Mouse (Mus musculus): Measurements from ENCODE around the gene A630095N17Rik. TPM values are rescaled to one million over a fixed set of nuclear protein-coding genes. Genes with fewer than 3 reads are reported as not detected.
A peak's percentile ranks its signal among the peaks of the same experiment; 100 is the strongest.

The A630095N17Rik gene
- polyA plus RNA-seq (2014; fragmentation: Nextera tagmentation; extraction: Ambion mirVana) = not detected in 2 replicates

GRCm38 (mm10) chr1:75231664-75232152 lies at the start of gene A630095N17Rik:
Gene A630095N17Rik, minus strand, starts transcription at chr1:75232102.
- H3K4me2 ChIP-seq (ENCODE audit: low read length) = no peak within 1 kb of the TSS
- WGBS = 83% methylated on average over 5 of the region's 5 CpGs
- H3K4me1 ChIP-seq (ENCODE audit: control insufficient read depth, insufficient read depth, low read length) = no peaks in the 10 kb centered on the region

DNA sequence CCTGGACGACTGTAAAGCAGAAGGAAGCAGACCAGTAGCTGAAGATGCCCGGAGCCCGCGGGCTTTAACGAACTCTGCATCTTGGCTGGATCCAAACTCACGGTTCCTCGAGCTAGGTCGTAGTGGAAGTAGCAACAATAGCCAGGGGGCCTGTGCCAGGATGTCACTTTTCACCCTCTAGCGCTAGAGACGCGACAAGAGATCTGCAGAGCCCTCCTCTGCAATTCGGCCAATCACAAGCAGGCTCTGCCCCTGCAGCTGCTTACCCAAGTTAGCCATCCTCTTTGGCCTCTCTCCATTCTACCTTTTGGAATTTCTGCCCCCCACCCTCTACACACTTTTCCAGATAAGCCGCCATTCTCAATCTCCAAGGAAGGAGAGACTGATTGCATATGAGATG lies 46.3 kb upstream of the A630095N17Rik start, which contains the start of gene Resp18:
Gene Resp18 (minus strand): TSS at position 188 of the 400 bp plus-strand sequence.
- peak within 1 kb of the TSS; percentile 54 for H3K9ac ChIP-seq (replicated peaks; ENCODE audit: low read length)
- no peaks in the 10 kb centered on the region for H3K36me3 ChIP-seq (ENCODE audit: control insufficient read depth, insufficient read depth, low read length)
- ATAC-seq (ENCODE audit: low FRiP score, low TSS enrichment) (no peak), DNase-seq (peak; percentile 68)
- peak within 1 kb of the TSS; percentile 67 for H3K27ac ChIP-seq (replicated peaks; ENCODE audit: low read depth, low read length)
- 3% methylated on average over 13 of the region's 13 CpGs for WGBS
- H3K4me1 ChIP-seq (ENCODE audit: control insufficient read depth, insufficient read depth, low read length) = no peaks in the 10 kb centered on the region
- H3K4me2 ChIP-seq (ENCODE audit: low read length) = peak within 1 kb of the TSS; percentile 55
- peak within 1 kb of the TSS; percentile 44 for H3K4me3 ChIP-seq (replicated peaks; ENCODE audit: low read depth, low read length)
- no peaks in the 10 kb centered on the region for H3K9me3 ChIP-seq (ENCODE audit: control insufficient read depth, low read length)
- H3K27me3 ChIP-seq (ENCODE audit: control insufficient read depth, insufficient read depth, low read length) = no peaks in the 10 kb centered on the region

More at GRCm38 (mm10) chr1:75231664-75232152, at the start of gene A630095N17Rik:
- Histone ChIP-seq H3K9me3 (ENCODE audit: control insufficient read depth, low read length) (no peaks in the 10 kb centered on the region), H3K4me3 (replicated peaks; ENCODE audit: low read depth, low read length) (no peak within 1 kb of the TSS), H3K27me3 (ENCODE audit: control insufficient read depth, insufficient read depth, low read length) (no peaks in the 10 kb centered on the region), H3K9ac (replicated peaks; ENCODE audit: low read length) (no peak within 1 kb of the TSS), H3K27ac (replicated peaks; ENCODE audit: low read depth, low read length) (no peak within 1 kb of the TSS), H3K36me3 (ENCODE audit: control insufficient read depth, insufficient read depth, low read length) (no peaks in the 10 kb centered on the region)
- DNase-seq (no peak), ATAC-seq (ENCODE audit: low FRiP score, low TSS enrichment) (no peak)

DNA sequence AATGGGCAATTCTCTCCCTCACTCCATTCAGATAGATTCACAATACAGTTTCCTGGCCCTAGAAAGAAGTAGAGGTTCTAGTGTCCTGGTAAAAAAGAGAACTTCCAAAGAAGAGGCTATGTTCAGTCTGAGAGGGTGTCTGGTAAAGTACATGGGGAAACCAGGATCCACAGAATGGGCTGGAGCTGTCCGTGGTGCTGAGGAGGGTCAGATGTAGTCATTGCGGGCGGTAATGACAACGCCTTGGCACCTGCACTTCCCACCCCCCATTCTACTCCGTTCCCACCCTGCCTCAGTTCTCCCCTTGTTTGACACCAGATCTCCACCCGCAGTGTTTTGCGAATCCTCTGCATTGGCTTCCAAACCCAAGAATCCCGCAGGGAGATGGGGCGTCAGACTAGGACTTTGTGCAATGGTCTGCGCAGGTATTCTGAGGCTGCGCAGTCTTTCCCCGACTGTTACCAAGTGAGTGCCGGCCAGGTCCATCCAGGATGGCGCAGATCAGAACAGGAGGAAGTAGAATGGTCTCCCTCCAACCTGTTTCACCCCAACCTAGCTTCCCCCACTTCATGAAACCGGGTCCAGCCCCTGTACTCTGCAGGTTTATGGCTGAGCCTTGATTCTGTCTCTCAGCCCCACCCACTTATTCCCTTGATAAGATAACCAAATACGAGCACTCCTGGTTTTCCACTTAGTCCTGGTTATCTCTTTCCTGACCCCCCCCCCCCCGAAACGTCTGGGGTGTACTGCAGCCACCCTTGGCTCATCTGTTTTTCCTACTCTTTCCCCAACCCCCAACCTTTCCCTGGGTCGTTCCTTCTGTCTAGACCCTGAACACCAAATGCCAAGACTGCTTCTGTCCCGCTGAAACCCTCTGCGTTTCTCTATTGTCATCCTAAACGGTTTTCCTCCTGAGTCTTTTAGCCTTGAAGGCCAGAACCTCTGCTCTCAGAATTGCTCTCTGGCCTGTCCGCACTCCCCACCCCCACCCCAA lies 45.6 kb upstream of the A630095N17Rik start:
- no peaks in the 10 kb centered on the region for H3K9me3 ChIP-seq (ENCODE audit: control insufficient read depth, low read length)
- H3K27me3 ChIP-seq (ENCODE audit: control insufficient read depth, insufficient read depth, low read length) = no peaks in the 10 kb centered on the region
- 0 out of 2 replicates have a peak, but pooled peaks have one; percentile 27 for ATAC-seq (ENCODE audit: low FRiP score, low TSS enrichment)
- WGBS = 4% methylated on average over 23 of the region's 23 CpGs
- peak overlapping the region; percentile 54 for H3K9ac ChIP-seq (replicated peaks; ENCODE audit: low read length)
- no peaks in the 10 kb centered on the region for H3K4me1 ChIP-seq (ENCODE audit: control insufficient read depth, insufficient read depth, low read length)
- no peaks in the 10 kb centered on the region for H3K36me3 ChIP-seq (ENCODE audit: control insufficient read depth, insufficient read depth, low read length)
- peak overlapping the region; percentile 55 for H3K4me2 ChIP-seq (ENCODE audit: low read length)
- H3K4me3 ChIP-seq (replicated peaks; ENCODE audit: low read depth, low read length) = peak overlapping the region; percentile 44
- peak overlapping the region; percentile 67 for H3K27ac ChIP-seq (replicated peaks; ENCODE audit: low read depth, low read length)
- peak; percentile 69 for DNase-seq

GRCm38 (mm10) chr1:75264091-75264880 lies 32.4 kb upstream of the A630095N17Rik start, which contains the start of gene Ptprn:
Gene Ptprn, minus strand, starts transcription at chr1:75264502.
- H3K4me2 ChIP-seq (ENCODE audit: low read length) = peak within 1 kb of the TSS; percentile 71
- H3K4me3 ChIP-seq (replicated peaks; ENCODE audit: low read depth, low read length) = peak within 1 kb of the TSS; percentile 50
- H3K27ac ChIP-seq (replicated peaks; ENCODE audit: low read depth, low read length) = peak within 1 kb of the TSS; percentile 14; the same call in 1 of the 2 replicates
- 0 out of 2 replicates have a peak, but pooled peaks cover 5% of the 10 kb centered on the region for H3K4me1 ChIP-seq (ENCODE audit: control insufficient read depth, insufficient read depth, low read length)
- peak within 1 kb of the TSS; percentile 55 for H3K9ac ChIP-seq (replicated peaks; ENCODE audit: low read length)
- no peaks in the 10 kb centered on the region for H3K36me3 ChIP-seq (ENCODE audit: control insufficient read depth, insufficient read depth, low read length)
- DNase-seq (peak; percentile 75), ATAC-seq (ENCODE audit: low FRiP score, low TSS enrichment) (peak; percentile 78)
- H3K9me3 ChIP-seq (ENCODE audit: control insufficient read depth, low read length) = no peaks in the 10 kb centered on the region
- H3K27me3 ChIP-seq (ENCODE audit: control insufficient read depth, insufficient read depth, low read length) = peaks cover 27% of the 10 kb centered on the region; the same call in 1 of the 2 replicates
- WGBS = 12% methylated on average over 32 of the region's 32 CpGs

DNA sequence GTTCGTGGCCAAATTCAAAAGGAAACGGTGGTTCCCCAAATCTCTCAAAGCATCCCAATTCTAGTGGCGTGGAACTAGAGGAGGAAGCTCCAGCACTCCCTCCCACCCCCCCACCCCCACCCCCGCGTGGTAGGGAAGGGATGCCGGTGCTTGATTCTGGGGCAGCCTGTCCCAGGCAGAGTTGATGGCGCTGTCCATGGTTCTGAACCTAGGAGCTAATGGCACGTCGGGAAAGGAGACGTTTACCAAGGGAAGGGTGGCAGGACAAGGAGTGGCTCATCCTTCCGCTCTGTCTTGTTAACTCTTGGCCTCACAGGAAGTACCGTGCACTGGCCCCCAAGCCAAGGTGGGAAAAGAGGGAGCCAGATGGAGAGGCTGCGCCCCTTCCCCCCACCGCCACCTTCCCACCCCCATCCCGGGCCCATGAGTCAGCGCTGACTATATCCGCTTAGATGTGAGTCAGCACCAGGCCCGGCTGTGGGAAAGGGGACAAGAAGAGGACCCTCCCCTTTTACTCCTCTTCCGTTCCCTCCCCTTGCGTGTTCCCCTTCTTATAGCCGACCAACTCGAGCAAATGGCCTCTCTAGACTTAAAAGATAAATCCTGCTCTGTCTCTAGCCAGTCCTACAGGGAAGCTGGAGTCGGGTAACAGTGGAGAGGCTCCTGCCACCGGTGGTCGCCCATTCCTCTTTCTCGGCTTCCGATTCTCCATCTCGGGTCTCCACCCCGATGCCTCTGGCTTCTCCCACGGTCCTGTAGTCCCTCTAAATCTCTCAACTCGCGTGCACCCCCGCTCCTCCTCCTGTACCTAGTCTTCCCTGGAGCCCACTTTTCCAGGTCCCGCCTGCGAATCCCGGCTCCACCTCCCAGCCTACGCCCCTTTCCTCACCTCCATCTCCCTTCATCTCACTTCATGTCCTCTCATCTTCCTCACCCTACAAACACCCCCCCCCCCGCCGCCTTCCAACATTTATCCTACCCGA lies 31.4 kb upstream of the A630095N17Rik start:
- Histone ChIP-seq H3K9ac (replicated peaks; ENCODE audit: low read length) (peak overlapping the region; percentile 55), H3K27ac (replicated peaks; ENCODE audit: low read depth, low read length) (peak overlapping the region; percentile 14; the same call in 1 of the 2 replicates), H3K4me3 (replicated peaks; ENCODE audit: low read depth, low read length) (peak overlapping the region; percentile 50), H3K27me3 (ENCODE audit: control insufficient read depth, insufficient read depth, low read length) (peaks cover 27% of the 10 kb centered on the region; the same call in 1 of the 2 replicates), H3K4me1 (ENCODE audit: control insufficient read depth, insufficient read depth, low read length) (0 out of 2 replicates have a peak, but pooled peaks cover 5% of the 10 kb centered on the region), H3K36me3 (ENCODE audit: control insufficient read depth, insufficient read depth, low read length) (no peaks in the 10 kb centered on the region), H3K9me3 (ENCODE audit: control insufficient read depth, low read length) (no peaks in the 10 kb centered on the region), H3K4me2 (ENCODE audit: low read length) (peak overlapping the region; percentile 71)
- WGBS = 2% methylated on average over 40 of the region's 40 CpGs
- peak; percentile 53; the same call in 1 of the 2 replicates for ATAC-seq (ENCODE audit: low FRiP score, low TSS enrichment)
- peak; percentile 71 for DNase-seq

DNA sequence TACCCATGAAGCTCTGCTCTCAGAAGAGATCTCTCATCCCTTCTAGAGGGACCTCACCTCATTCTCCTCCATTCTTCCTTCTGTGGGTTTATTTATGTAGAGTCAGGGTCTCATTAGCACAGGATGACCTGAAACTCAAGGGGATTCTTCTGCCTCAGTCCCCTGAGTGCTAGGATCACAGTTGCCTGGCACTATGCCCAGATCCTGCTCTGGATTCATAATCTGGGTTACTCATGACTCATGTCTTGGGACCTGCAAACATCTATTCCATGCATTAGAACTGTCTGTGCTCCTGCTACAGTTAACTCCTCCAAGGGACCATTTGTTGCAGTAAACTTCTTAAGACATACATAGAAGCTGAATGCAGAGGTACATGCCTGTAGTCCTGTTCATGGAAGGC lies 29.4 kb upstream of the A630095N17Rik start:
- Histone ChIP-seq H3K27ac (replicated peaks; ENCODE audit: low read depth, low read length) (no peak overlapping the region), H3K27me3 (ENCODE audit: control insufficient read depth, insufficient read depth, low read length) (peaks cover 27% of the 10 kb centered on the region; the same call in 1 of the 2 replicates), H3K4me1 (ENCODE audit: control insufficient read depth, insufficient read depth, low read length) (0 out of 2 replicates have a peak, but pooled peaks cover 5% of the 10 kb centered on the region), H3K4me3 (replicated peaks; ENCODE audit: low read depth, low read length) (no peak overlapping the region), H3K9ac (replicated peaks; ENCODE audit: low read length) (no peak overlapping the region), H3K9me3 (ENCODE audit: control insufficient read depth, low read length) (no peaks in the 10 kb centered on the region), H3K36me3 (ENCODE audit: control insufficient read depth, insufficient read depth, low read length) (no peaks in the 10 kb centered on the region), H3K4me2 (ENCODE audit: low read length) (no peak overlapping the region)
- DNase-seq (no peak), ATAC-seq (ENCODE audit: low FRiP score, low TSS enrichment) (no peak)

DNA sequence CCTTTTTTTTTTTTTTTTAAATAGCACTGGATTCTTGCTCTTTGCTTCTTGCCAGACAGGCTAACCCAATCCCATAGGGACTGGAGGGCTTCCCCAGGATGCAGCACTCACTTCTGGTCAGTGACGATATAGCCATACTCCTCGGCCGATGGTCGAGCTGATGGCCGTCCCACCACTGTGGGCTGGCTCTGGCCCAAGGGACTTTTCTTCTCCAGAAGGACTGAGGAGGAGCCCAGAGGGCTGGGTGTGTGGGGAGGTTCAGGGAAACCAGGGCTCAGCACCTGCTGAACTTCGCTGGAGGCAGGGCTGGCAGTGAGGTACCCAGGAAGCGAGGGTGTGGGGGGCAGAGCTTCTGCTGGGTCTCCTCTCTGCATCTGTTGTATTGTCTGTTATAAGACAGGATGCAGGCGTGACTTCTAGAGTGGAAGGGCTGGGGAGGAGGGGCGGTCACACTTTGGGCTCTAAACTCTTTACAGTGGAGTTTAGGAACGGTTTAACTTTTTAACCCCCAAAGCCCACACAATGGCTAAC lies 23.7 kb upstream of the A630095N17Rik start:
- H3K4me2 ChIP-seq (ENCODE audit: low read length) = no peak overlapping the region
- H3K27me3 ChIP-seq (ENCODE audit: control insufficient read depth, insufficient read depth, low read length) = no peaks in the 10 kb centered on the region
- no peak overlapping the region for H3K4me3 ChIP-seq (replicated peaks; ENCODE audit: low read depth, low read length)
- no peak overlapping the region for H3K9ac ChIP-seq (replicated peaks; ENCODE audit: low read length)
- H3K27ac ChIP-seq (replicated peaks; ENCODE audit: low read depth, low read length) = no peak overlapping the region
- DNase-seq (no peak), ATAC-seq (ENCODE audit: low FRiP score, low TSS enrichment) (no peak)
- H3K4me1 ChIP-seq (ENCODE audit: control insufficient read depth, insufficient read depth, low read length) = no peaks in the 10 kb centered on the region; the same call in 1 of the 2 replicates
- no peaks in the 10 kb centered on the region for H3K9me3 ChIP-seq (ENCODE audit: control insufficient read depth, low read length)
- no peaks in the 10 kb centered on the region for H3K36me3 ChIP-seq (ENCODE audit: control insufficient read depth, insufficient read depth, low read length)
- 72% methylated on average over 10 of the region's 10 CpGs for WGBS
